In genomic region chr4:151777451-151777850, GRCm38 (mm10) we compare ENCODE assay signal across 15 mouse cellular contexts.
A peak's percentile ranks its signal among the peaks of the same experiment; 100 is the strongest.
DNase-seq lines count a peak whose midpoint lies in the region; ATAC-seq and TF ChIP-seq lines count a peak whose summit lies in the region.
"Had no signal": no experiment of that assay in that cellular context is flagged by ENCODE, and none has a peak within 500 bp of the region (broad histone marks: within the 10 kb centered on the region; RNA-seq: fewer than 3 reads in every experiment).

No protein-coding gene starts in this region.

- 0 out of 2 replicates have a peak overlapping the region, but pooled peaks have one; percentile 16 for H3K27ac ChIP-seq in hindbrain, embryonic 14.5 days
- H3K27ac ChIP-seq in hindbrain, embryonic 11.5 days (ENCODE audit: low read depth, low read length), result no peak overlapping the region
- H3K27ac ChIP-seq in neural tube, embryonic 13.5 days (replicated peaks), result 0 out of 2 replicates have a peak overlapping the region, but pooled peaks have one; percentile 3
- no peak overlapping the region for H3K27ac ChIP-seq in lung, embryonic 14.5 days (ENCODE audit: low read depth)
- H3K27ac ChIP-seq in stomach, postnatal 0 days (replicated peaks), result no peak overlapping the region
- H3K27ac ChIP-seq: embryonic facial prominence, embryonic 12.5 days; forebrain, embryonic 10.5 days; limb, embryonic 13.5 days had no signal

- H3K36me3 ChIP-seq in hindbrain, embryonic 14.5 days (replicated peaks; ENCODE audit: control insufficient read depth, insufficient read depth), result no peaks in the 10 kb centered on the region
- no peaks in the 10 kb centered on the region for H3K36me3 ChIP-seq in hindbrain, embryonic 11.5 days (ENCODE audit: control insufficient read depth, insufficient read depth, low read length)
- H3K36me3 ChIP-seq in neural tube, embryonic 13.5 days, result 0 out of 2 replicates have a peak, but pooled peaks cover 3% of the 10 kb centered on the region
- H3K36me3 ChIP-seq in lung, embryonic 14.5 days (ENCODE audit: insufficient read depth), result no peaks in the 10 kb centered on the region
- H3K36me3 ChIP-seq in stomach, postnatal 0 days (ENCODE audit: control insufficient read depth, insufficient read depth, low read length), result no peaks in the 10 kb centered on the region
- H3K36me3 ChIP-seq: embryonic facial prominence, embryonic 12.5 days; hindbrain, embryonic 13.5 days; limb, embryonic 13.5 days had no signal

- DNase-seq in hindbrain, embryonic 14.5 days (ENCODE audit: low spot score), result no peak
- DNase-seq in hindbrain, embryonic 11.5 days (ENCODE audit: low spot score), result no peak
- DNase-seq in neural tube, embryonic 10.5 days (ENCODE audit: extremely low spot score, low spot score), result no peak
- peak; percentile 81 for DNase-seq in lung, embryonic 14.5 days
- peak; percentile 64 for DNase-seq in stomach, postnatal 0 days (ENCODE audit: low spot score)
- no peak for DNase-seq in adipocyte (ENCODE audit: low spot score)
- DNase-seq in heart, adult 8-10 months (ENCODE audit: low spot score), result no peak
- DNase-seq: adrenal gland, postnatal 14 days; right cerebral cortex, postnatal 25 days had no signal

- H3K9me3 ChIP-seq in hindbrain, embryonic 14.5 days (ENCODE audit: control insufficient read depth, low read length), result no peaks in the 10 kb centered on the region
- no peaks in the 10 kb centered on the region for H3K9me3 ChIP-seq in hindbrain, embryonic 11.5 days (ENCODE audit: control insufficient read depth, low read length)
- H3K9me3 ChIP-seq in neural tube, embryonic 13.5 days, result no peaks in the 10 kb centered on the region
- H3K9me3 ChIP-seq in lung, embryonic 14.5 days (ENCODE audit: low read depth, low read length), result no peaks in the 10 kb centered on the region
- H3K9me3 ChIP-seq in stomach, postnatal 0 days (ENCODE audit: control insufficient read depth, low read length), result no peaks in the 10 kb centered on the region
- H3K9me3 ChIP-seq: embryonic facial prominence, embryonic 12.5 days; forebrain, embryonic 10.5 days; hindbrain, embryonic 13.5 days; limb, embryonic 13.5 days; megakaryocyte, embryonic 14.5 days had no signal

- H3K4me1 ChIP-seq in hindbrain, embryonic 14.5 days (replicated peaks; ENCODE audit: control insufficient read depth, insufficient read depth, low read length), result peaks cover 6% of the 10 kb centered on the region
- no peaks in the 10 kb centered on the region for H3K4me1 ChIP-seq in hindbrain, embryonic 11.5 days (replicated peaks; ENCODE audit: control insufficient read depth, insufficient read depth, low read length)
- peaks cover 17% of the 10 kb centered on the region for H3K4me1 ChIP-seq in neural tube, embryonic 13.5 days (replicated peaks)
- H3K4me1 ChIP-seq in lung, embryonic 14.5 days (ENCODE audit: insufficient read depth), result no peaks in the 10 kb centered on the region
- no peaks in the 10 kb centered on the region for H3K4me1 ChIP-seq in stomach, postnatal 0 days (replicated peaks; ENCODE audit: control insufficient read depth, insufficient read depth)
- H3K4me1 ChIP-seq: forebrain, embryonic 10.5 days had no signal

- H3K4me3 ChIP-seq in hindbrain, embryonic 14.5 days (replicated peaks; ENCODE audit: low read length), result no peak overlapping the region
- H3K4me3 ChIP-seq in hindbrain, embryonic 11.5 days (ENCODE audit: low read depth, low read length), result no peak overlapping the region
- H3K4me3 ChIP-seq in neural tube, embryonic 13.5 days, result no peak overlapping the region
- no peak overlapping the region for H3K4me3 ChIP-seq in lung, embryonic 14.5 days (ENCODE audit: low read depth, low read length)
- no peak overlapping the region for H3K4me3 ChIP-seq in stomach, postnatal 0 days (ENCODE audit: low read depth, low read length)
- H3K4me3 ChIP-seq: embryonic facial prominence, embryonic 12.5 days; forebrain, embryonic 10.5 days; hindbrain, embryonic 13.5 days; limb, embryonic 13.5 days; megakaryocyte, embryonic 14.5 days had no signal

- WGBS in hindbrain, embryonic 14.5 days, result 80% methylated on average over 6 of the region's 6 CpGs
- 96% methylated on average over 6 of the region's 6 CpGs for whole genome bisulfite sequencing in hindbrain, embryonic 11.5 days
- WGBS in neural tube, embryonic 13.5 days, result 81% methylated on average over 6 of the region's 6 CpGs
- WGBS in lung, embryonic 14.5 days, result 67% methylated on average over 6 of the region's 6 CpGs
- WGBS in stomach, postnatal 0 days, result 45% methylated on average over 6 of the region's 6 CpGs

- H3K4me2 ChIP-seq in hindbrain, embryonic 14.5 days (replicated peaks), result no peak overlapping the region
- no peak overlapping the region for H3K4me2 ChIP-seq in hindbrain, embryonic 11.5 days (replicated peaks; ENCODE audit: low read depth, low read length)
- H3K4me2 ChIP-seq in neural tube, embryonic 13.5 days, result no peak overlapping the region
- no peak overlapping the region for H3K4me2 ChIP-seq in lung, embryonic 14.5 days
- no peak overlapping the region for H3K4me2 ChIP-seq in stomach, postnatal 0 days (replicated peaks; ENCODE audit: low read depth)
- H3K4me2 ChIP-seq: embryonic facial prominence, embryonic 12.5 days; hindbrain, embryonic 13.5 days; limb, embryonic 13.5 days had no signal

- H3K9ac ChIP-seq in hindbrain, embryonic 14.5 days, result no peak overlapping the region
- H3K9ac ChIP-seq in hindbrain, embryonic 11.5 days (ENCODE audit: low read depth, low read length), result no peak overlapping the region
- no peak overlapping the region for H3K9ac ChIP-seq in neural tube, embryonic 13.5 days
- no peak overlapping the region for H3K9ac ChIP-seq in lung, embryonic 14.5 days
- H3K9ac ChIP-seq in stomach, postnatal 0 days (ENCODE audit: low read length), result no peak overlapping the region
- H3K9ac ChIP-seq: embryonic facial prominence, embryonic 12.5 days; hindbrain, embryonic 13.5 days; limb, embryonic 13.5 days had no signal

- no peak for ATAC-seq in hindbrain, embryonic 14.5 days (ENCODE audit: low FRiP score)
- no peak for ATAC-seq in hindbrain, embryonic 11.5 days (ENCODE audit: low FRiP score)
- no peak for ATAC-seq in neural tube, embryonic 13.5 days (ENCODE audit: low read depth)
- ATAC-seq in lung, embryonic 14.5 days (ENCODE audit: insufficient read depth), result no peak
- no peak for ATAC-seq in stomach, postnatal 0 days (ENCODE audit: low FRiP score, low TSS enrichment)

- no peak for TF ChIP-seq CTCF in lung, embryonic 14.5 days (IDR thresholded peaks at IDR 0.05; ENCODE audit: low read depth)
- TF ChIP-seq CTCF in stomach, postnatal 0 days (IDR thresholded peaks at IDR 0.05; ENCODE audit: low read depth), result no peak

- no peaks in the 10 kb centered on the region for H3K27me3 ChIP-seq in hindbrain, embryonic 14.5 days (ENCODE audit: control insufficient read depth, insufficient read depth, low read length)
- no peaks in the 10 kb centered on the region for H3K27me3 ChIP-seq in hindbrain, embryonic 11.5 days (ENCODE audit: control insufficient read depth, insufficient read depth, low read length)
- H3K27me3 ChIP-seq in neural tube, embryonic 13.5 days, result no peaks in the 10 kb centered on the region
- no peaks in the 10 kb centered on the region for H3K27me3 ChIP-seq in lung, embryonic 14.5 days (ENCODE audit: insufficient read depth, low read length)
- H3K27me3 ChIP-seq in stomach, postnatal 0 days (ENCODE audit: control insufficient read depth, insufficient read depth, low read length), result no peaks in the 10 kb centered on the region
- H3K27me3 ChIP-seq: embryonic facial prominence, embryonic 12.5 days; hindbrain, embryonic 13.5 days; limb, embryonic 13.5 days; megakaryocyte, embryonic 14.5 days had no signal

- no peak for TF ChIP-seq EP300 in stomach, postnatal 0 days (optimal IDR thresholded peaks at IDR 0.05)

Comparison
In these comparisons a context has a peak if more than half of its experiments do, and no peak if none do; other contexts are left out.
1. H3K27ac ChIP-seq: peak in hindbrain, embryonic 14.5 days (single experiment) and neural tube, embryonic 13.5 days (single experiment); none in hindbrain, embryonic 11.5 days (single experiment), lung, embryonic 14.5 days (single experiment) and stomach, postnatal 0 days (single experiment).
2. DNase-seq: peak in lung, embryonic 14.5 days (single experiment) and stomach, postnatal 0 days (single experiment); none in hindbrain, embryonic 14.5 days (single experiment), hindbrain, embryonic 11.5 days (single experiment), neural tube, embryonic 10.5 days (single experiment), adipocyte (single experiment) and heart, adult 8-10 months (single experiment).